ENCODE assay signal across 24 mouse cellular contexts in genomic region chr5:119785959-119786358, GRCm38 (mm10). TPM values are rescaled to one million over a fixed set of nuclear protein-coding genes. Genes with fewer than 3 reads are reported as not detected.
DNase-seq lines count a peak whose midpoint lies in the region; ATAC-seq and TF ChIP-seq lines count a peak whose summit lies in the region.
"Had no signal": no experiment of that assay in that cellular context is flagged by ENCODE, and none has a peak within 500 bp of the region (broad histone marks: within the 10 kb centered on the region; RNA-seq: fewer than 3 reads in every experiment).

No protein-coding gene starts in this region.

- DNase-seq in forebrain, postnatal 0 days, result no peak
- DNase-seq in forebrain, embryonic 10.5 days (ENCODE audit: extremely low spot score, low spot score), result no peak
- DNase-seq in liver, embryonic 14.5 days (ENCODE audit: low read depth in 3 of 3, low spot score in 3 of 3), result no peak
- peak; percentile 3 for DNase-seq in thymus, postnatal 25 days
- DNase-seq in thymus, adult 2 months, result no peak
- DNase-seq in cerebellum, adult 2 months, result no peak
- no peak for DNase-seq in kidney, adult 9 months
- DNase-seq: adrenal gland, adult 8-10 months; cerebellum, postnatal 10 days; gastrocnemius, postnatal 25 days; kidney, adult 2 months; lung, postnatal 4 days; right cerebral cortex, postnatal 4 days; thymus, adult 18-20 months had no signal

- H3K4me2 ChIP-seq in forebrain, postnatal 0 days (ENCODE audit: low read depth), result no peak overlapping the region
- no peak overlapping the region for H3K4me2 ChIP-seq in liver, embryonic 14.5 days (ENCODE audit: low read depth)
- no peak overlapping the region for H3K4me2 ChIP-seq in liver, embryonic 12.5 days
- H3K4me2 ChIP-seq: embryonic facial prominence, embryonic 12.5 days; limb, embryonic 13.5 days had no signal

- TF ChIP-seq EP300 in liver, embryonic 14.5 days (IDR thresholded peaks at IDR 0.05; ENCODE audit: low read depth), result no peak

- no peak overlapping the region for H3K9ac ChIP-seq in forebrain, postnatal 0 days
- no peak overlapping the region for H3K9ac ChIP-seq in liver, embryonic 14.5 days (replicated peaks)
- no peak overlapping the region for H3K9ac ChIP-seq in liver, embryonic 12.5 days
- H3K9ac ChIP-seq: embryonic facial prominence, embryonic 12.5 days; limb, embryonic 13.5 days had no signal

- H3K9me3 ChIP-seq in forebrain, postnatal 0 days (ENCODE audit: low read length), result no peaks in the 10 kb centered on the region
- H3K9me3 ChIP-seq in forebrain, embryonic 10.5 days, result peaks cover 4% of the 10 kb centered on the region; the same call in 1 of the 2 replicates
- H3K9me3 ChIP-seq in liver, embryonic 14.5 days (ENCODE audit: control insufficient read depth, low read length), result no peaks in the 10 kb centered on the region
- peaks cover 8% of the 10 kb centered on the region; the same call in 1 of the 2 replicates for H3K9me3 ChIP-seq in liver, embryonic 12.5 days (replicated peaks)
- H3K9me3 ChIP-seq: embryonic facial prominence, embryonic 12.5 days had no signal

- ATAC-seq in forebrain, postnatal 0 days, result no peak
- ATAC-seq in liver, embryonic 14.5 days (ENCODE audit: insufficient read depth), result no peak
- ATAC-seq in liver, embryonic 12.5 days, result no peak
- ATAC-seq: forebrain, embryonic 14.5 days had no signal

- H3K27me3 ChIP-seq in forebrain, postnatal 0 days (ENCODE audit: insufficient read depth, low read length), result peaks cover 7% of the 10 kb centered on the region
- H3K27me3 ChIP-seq in forebrain, embryonic 10.5 days (ENCODE audit: poor library complexity, severe bottlenecking), result peaks cover 10% of the 10 kb centered on the region
- no peaks in the 10 kb centered on the region for H3K27me3 ChIP-seq in liver, embryonic 14.5 days (ENCODE audit: control insufficient read depth, insufficient read depth, low read length)
- peaks cover 19% of the 10 kb centered on the region for H3K27me3 ChIP-seq in liver, embryonic 12.5 days (replicated peaks)
- no peaks in the 10 kb centered on the region for H3K27me3 ChIP-seq in thymus, adult 2 months (ENCODE audit: control insufficient read depth, insufficient read depth, low read length)
- H3K27me3 ChIP-seq in cerebellum, adult 2 months (ENCODE audit: control insufficient read depth, insufficient read depth, low read length), result no peaks in the 10 kb centered on the region; the same call in 1 of the 2 replicates

- 0 out of 2 replicates have a peak, but pooled peaks have one; percentile 22 for TF ChIP-seq CTCF in forebrain, postnatal 0 days (IDR thresholded peaks at IDR 0.05; ENCODE audit: low read depth)
- peak; percentile 35; the same call in 1 of the 2 replicates for TF ChIP-seq CTCF in liver, embryonic 14.5 days (IDR thresholded peaks at IDR 0.05; ENCODE audit: low read depth)
- TF ChIP-seq CTCF in thymus, adult 2 months (IDR thresholded peaks at IDR 0.05; ENCODE audit: borderline replicate concordance, control insufficient read depth, extremely low read depth, insufficient read depth, low read length, poor library complexity), result no peak
- TF ChIP-seq CTCF in cerebellum, adult 2 months (IDR thresholded peaks at IDR 0.05; ENCODE audit: borderline replicate concordance, insufficient read depth, low read depth, low read length), result no peak

- H3K36me3 ChIP-seq in forebrain, postnatal 0 days (ENCODE audit: insufficient read depth), result no peaks in the 10 kb centered on the region
- no peaks in the 10 kb centered on the region for H3K36me3 ChIP-seq in forebrain, embryonic 10.5 days (replicated peaks)
- no peaks in the 10 kb centered on the region for H3K36me3 ChIP-seq in liver, embryonic 14.5 days (replicated peaks; ENCODE audit: control insufficient read depth, insufficient read depth, low read depth)
- H3K36me3 ChIP-seq in liver, embryonic 12.5 days, result no peaks in the 10 kb centered on the region
- no peaks in the 10 kb centered on the region for H3K36me3 ChIP-seq in thymus, adult 2 months (ENCODE audit: control insufficient read depth, insufficient read depth, low read length)
- H3K36me3 ChIP-seq: embryonic facial prominence, embryonic 12.5 days; limb, embryonic 13.5 days had no signal

- TF ChIP-seq POLR2A in thymus, adult 2 months (IDR thresholded peaks at IDR 0.05; ENCODE audit: control insufficient read depth, extremely low read depth, insufficient read depth, low read length, poor library complexity), result no peak
- TF ChIP-seq POLR2A in cerebellum, adult 2 months (IDR thresholded peaks at IDR 0.05; ENCODE audit: borderline replicate concordance, insufficient read depth, low read length), result no peak

- H3K4me1 ChIP-seq in forebrain, postnatal 0 days (ENCODE audit: insufficient read depth), result no peaks in the 10 kb centered on the region
- no peaks in the 10 kb centered on the region for H3K4me1 ChIP-seq in forebrain, embryonic 10.5 days
- H3K4me1 ChIP-seq in liver, embryonic 14.5 days (replicated peaks; ENCODE audit: control insufficient read depth in 2 of 2, insufficient read depth in 2 of 2, low read length in 1 of 2), result no peaks in the 10 kb centered on the region
- H3K4me1 ChIP-seq in liver, embryonic 12.5 days, result no peaks in the 10 kb centered on the region
- no peaks in the 10 kb centered on the region for H3K4me1 ChIP-seq in thymus, adult 2 months (replicated peaks; ENCODE audit: control insufficient read depth, insufficient read depth, low read length)
- no peaks in the 10 kb centered on the region for H3K4me1 ChIP-seq in cerebellum, adult 2 months (ENCODE audit: control insufficient read depth, insufficient read depth, low read length)
- H3K4me1 ChIP-seq: embryonic facial prominence, embryonic 12.5 days had no signal

- WGBS in forebrain, postnatal 0 days, result 93% methylated on average over 7 of the region's 7 CpGs
- WGBS in forebrain, embryonic 10.5 days, result 90% methylated on average over 7 of the region's 7 CpGs
- 71% methylated on average over 7 of the region's 7 CpGs for WGBS in liver, embryonic 14.5 days (ENCODE audit: insufficient replicate concordance)
- WGBS in liver, embryonic 12.5 days (ENCODE audit: insufficient replicate concordance), result 76% methylated on average over 7 of the region's 7 CpGs
- WGBS in thymus, adult 2 months, result 91% methylated on average over 7 of the region's 7 CpGs
- 93% methylated on average over 7 of the region's 7 CpGs for WGBS in cerebellum, adult 2 months

- H3K27ac ChIP-seq in forebrain, postnatal 0 days (ENCODE audit: low read depth, low read length), result no peak overlapping the region
- H3K27ac ChIP-seq in forebrain, embryonic 10.5 days, result no peak overlapping the region
- no peak overlapping the region for H3K27ac ChIP-seq in liver, embryonic 14.5 days
- H3K27ac ChIP-seq in liver, embryonic 12.5 days, result no peak overlapping the region
- no peak overlapping the region for H3K27ac ChIP-seq in thymus, adult 2 months (ENCODE audit: control insufficient read depth, insufficient read depth, low read length)
- H3K27ac ChIP-seq in cerebellum, adult 2 months (ENCODE audit: insufficient read depth, low read length), result no peak overlapping the region
- H3K27ac ChIP-seq: embryonic facial prominence, embryonic 12.5 days; limb, embryonic 13.5 days had no signal

- no peak overlapping the region for H3K4me3 ChIP-seq in forebrain, postnatal 0 days (ENCODE audit: low read depth, low read length)
- H3K4me3 ChIP-seq in forebrain, embryonic 10.5 days, result no peak overlapping the region
- no peak overlapping the region for H3K4me3 ChIP-seq in liver, embryonic 14.5 days (ENCODE audit: insufficient read depth in 1 of 2, low read depth in 2 of 2, low read length in 2 of 2)
- H3K4me3 ChIP-seq in liver, embryonic 12.5 days, result no peak overlapping the region
- no peak overlapping the region for H3K4me3 ChIP-seq in thymus, adult 2 months (ENCODE audit: control insufficient read depth, insufficient read depth, low read length)
- no peak overlapping the region for H3K4me3 ChIP-seq in cerebellum, adult 2 months (replicated peaks; ENCODE audit: insufficient read depth, low read depth, low read length)
- H3K4me3 ChIP-seq: embryonic facial prominence, embryonic 12.5 days; erythroblast, embryonic 14.5 days; limb, embryonic 13.5 days had no signal

RNA-seq across cellular contexts. Expression of gene Tbx5, which starts 46.5 kb away (rescaled TPM):
- 0.10 TPM in 1 of 2 replicates, not detected in the other for total RNA-seq in forebrain, postnatal 0 days (2014; rRNA removed)
- not detected in 2 replicates for polyA plus RNA-seq in forebrain, postnatal 0 days (2015; fragmentation: Nextera tagmentation; extraction: Ambion mirVana)
- polyA plus RNA-seq in forebrain, embryonic 10.5 days (2016; fragmentation: Nextera tagmentation; extraction: Ambion mirVana), result 0.04 and 0.41 TPM in 2 replicates
- polyA plus RNA-seq in liver, embryonic 14.5 days (2012; rRNA removed), result 0.01 TPM in 1 of 2 replicates, not detected in the other
- 0.03 TPM in 1 of 2 replicates, not detected in the other for polyA plus RNA-seq in liver, embryonic 14.5 days (2014; fragmentation: Nextera tagmentation; extraction: Ambion mirVana)
- 0.27 and 0.83 TPM in 2 replicates for polyA plus RNA-seq in liver, embryonic 12.5 days (2016; fragmentation: Nextera tagmentation; extraction: Ambion mirVana)
- 0.54 and 1.7 TPM in 2 replicates for polyA plus RNA-seq in thymus, adult 2 months (2012; rRNA removed)
- not detected in 2 replicates for polyA plus RNA-seq in cerebellum, adult 2 months (2012; rRNA removed)
- total RNA-seq: layer of hippocampus, postnatal 25 days; left cerebral cortex, postnatal 10 days had no signal
- polyA plus RNA-seq: erythroblast, embryonic 14.5 days; hindbrain, embryonic 11.5 days; large intestine, adult 2 months; liver, embryonic 16.5 days had no signal

Comparison
In these comparisons a context has a peak if more than half of its experiments do, and no peak if none do; other contexts are left out.
1. CTCF ChIP-seq: peak in forebrain, postnatal 0 days (single experiment) and liver, embryonic 14.5 days (single experiment); none in thymus, adult 2 months (single experiment) and cerebellum, adult 2 months (single experiment).